Mouse (Mus musculus) embryonic fibroblast, embryonic 13.5 days (primary cell): ENCODE data around the gene Cd83.

Source experiments
- CTCF ChIP-seq: IDR thresholded peaks from 2 replicates; pipeline ENCODE4 v1.5.1; 2011; ENCODE audit warnings: mild to moderate bottlenecking, control low read depth, low read length, moderate library complexity, borderline replicate concordance; ENCODE audit not compliant: insufficient read depth
- POLR2A ChIP-seq: IDR thresholded peaks from 2 replicates; pipeline ENCODE4 v1.6.1; 2011; ENCODE audit warnings: low read depth, mild to moderate bottlenecking, control low read depth, low read length, moderate library complexity

DNA sequence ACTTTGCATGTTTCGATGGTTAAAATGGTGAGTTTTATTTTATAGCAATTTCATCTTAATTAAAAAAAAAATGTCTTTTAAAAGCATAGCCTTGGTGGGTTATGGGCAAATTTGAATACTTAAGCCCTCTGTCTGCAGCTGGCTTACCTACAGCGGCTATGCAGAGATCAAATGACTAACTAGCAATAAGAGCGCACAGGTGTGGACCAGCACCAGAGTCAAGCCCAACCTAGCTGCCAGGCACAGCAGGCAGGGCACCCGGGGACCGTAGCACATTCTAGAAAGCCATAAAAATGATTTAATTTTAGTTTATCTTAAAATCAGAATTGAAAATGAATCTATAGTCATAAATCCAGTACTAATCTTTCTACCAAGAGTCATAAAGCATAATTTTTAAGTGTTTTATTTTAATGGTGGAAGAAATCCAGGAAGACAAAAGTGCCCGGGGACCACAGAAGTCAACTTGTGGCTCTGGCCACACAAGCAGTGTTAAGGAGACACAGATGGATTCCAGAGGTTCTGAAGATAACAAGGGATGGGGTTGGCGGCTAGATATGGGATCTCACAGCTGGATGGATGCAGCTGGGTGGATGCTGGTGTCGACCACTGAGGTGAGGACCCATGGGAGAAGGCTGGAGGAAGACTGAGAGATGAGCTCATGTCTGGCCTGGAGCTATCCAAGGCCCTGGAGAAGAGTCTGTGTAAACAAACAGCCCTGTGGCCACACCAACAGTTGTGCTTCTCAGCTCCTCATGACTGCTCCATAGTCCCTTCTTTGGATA lies 46.5 kb downstream of the Cd83 start:
- no peak for TF ChIP-seq CTCF
- TF ChIP-seq POLR2A: no peak
